Mouse (Mus musculus): ENCODE measurements at regions not wholly inside any gene's neighbourhood (a gene's known extent, or its start where the extent isn't known, plus 50 kb on each side); places are given as distances from the start of the nearest gene placed in this dataset.

DNA sequence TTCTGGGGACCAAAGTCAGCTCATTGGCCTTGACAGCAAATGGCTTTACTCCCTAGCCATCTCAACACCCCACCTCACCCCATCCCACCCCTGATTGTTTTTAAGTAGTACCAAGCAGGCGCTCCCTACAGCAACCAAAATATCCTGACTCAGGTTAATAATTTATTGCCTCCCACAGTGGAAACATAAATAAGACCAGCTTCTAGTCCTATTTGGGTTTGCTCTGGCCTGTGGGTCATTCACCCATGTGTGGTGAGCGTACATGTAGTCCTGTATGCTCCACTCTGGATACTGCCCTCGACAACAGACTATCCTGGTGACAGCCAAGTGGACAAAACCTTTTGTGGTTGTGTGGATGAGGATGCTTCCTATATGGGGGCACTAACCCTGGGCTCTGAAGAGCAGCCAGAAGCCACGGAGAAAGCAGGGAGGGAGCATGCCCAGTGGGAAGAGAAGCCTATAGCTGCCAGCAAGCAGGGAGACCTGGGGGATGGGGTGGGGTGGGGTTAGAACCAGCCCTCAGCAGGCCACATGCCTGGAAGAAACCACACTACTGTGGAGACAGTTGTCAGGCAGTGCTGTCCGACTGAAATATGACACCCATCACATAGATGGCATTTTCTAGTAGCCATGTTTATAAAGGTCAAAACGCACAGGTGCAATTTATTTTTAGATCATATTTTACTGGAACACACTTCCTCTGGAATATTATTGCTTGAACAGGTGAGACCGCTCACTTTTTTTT, 141.1 kb upstream of the Irf2bp2 start:
- intact Hi-C loops (cut with DNase I), result loop anchor here (5.0 kb wide), 1 partner anchor 172 kb away; no protein-coding TSS in a partner anchor
- no peak for DNase-seq (ENCODE audit: low spot score in 2 of 2)

DNA sequence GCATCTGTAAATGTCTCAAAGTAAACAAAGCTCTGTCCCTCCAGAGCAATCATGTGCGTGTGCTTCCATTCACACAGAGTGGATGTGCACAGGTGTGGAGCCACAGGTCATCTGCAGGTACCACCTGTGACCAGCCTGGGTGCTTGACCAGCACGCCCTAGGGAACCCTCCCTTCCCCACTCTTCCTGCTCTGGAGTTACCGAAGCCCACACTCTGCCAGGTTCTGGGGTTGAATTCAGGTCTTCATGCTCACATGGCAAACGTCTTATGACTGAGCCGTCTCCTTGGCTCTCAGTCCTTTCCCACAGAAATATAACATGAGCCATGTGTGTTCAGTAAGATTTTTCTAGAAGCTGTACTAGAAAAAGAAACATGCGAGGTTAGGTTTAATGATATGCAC, 140.0 kb upstream of the Irf2bp2 start:
- intact Hi-C loops (cut with DNase I), result no loop called here
- no peak for DNase-seq (ENCODE audit: low spot score in 2 of 2)

DNA sequence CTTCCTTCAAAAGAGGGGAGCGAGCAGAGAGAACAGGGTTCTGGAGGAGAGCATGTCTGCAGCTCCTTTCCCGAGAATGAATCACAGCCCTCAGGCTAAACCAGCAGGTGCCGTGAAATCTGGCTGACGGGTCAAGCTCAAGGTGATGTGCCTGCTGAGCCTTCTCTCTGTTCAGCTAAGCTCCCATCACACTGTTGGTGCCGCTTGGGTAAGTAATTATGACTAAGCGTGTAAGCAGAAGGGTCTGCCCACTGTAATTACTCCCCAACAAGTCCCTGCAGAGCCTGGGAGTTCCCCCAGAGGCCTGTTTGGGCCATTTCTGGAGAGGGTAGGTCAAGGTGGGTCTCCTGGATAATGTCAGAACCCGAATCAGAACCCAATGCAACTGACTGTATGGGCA, 139.5 kb upstream of the Irf2bp2 start:
- intact Hi-C loops (cut with DNase I), result no loop called here
- peak in 1 of 2 experiments; percentile 12 for DNase-seq (ENCODE audit: low spot score in 2 of 2)

DNA sequence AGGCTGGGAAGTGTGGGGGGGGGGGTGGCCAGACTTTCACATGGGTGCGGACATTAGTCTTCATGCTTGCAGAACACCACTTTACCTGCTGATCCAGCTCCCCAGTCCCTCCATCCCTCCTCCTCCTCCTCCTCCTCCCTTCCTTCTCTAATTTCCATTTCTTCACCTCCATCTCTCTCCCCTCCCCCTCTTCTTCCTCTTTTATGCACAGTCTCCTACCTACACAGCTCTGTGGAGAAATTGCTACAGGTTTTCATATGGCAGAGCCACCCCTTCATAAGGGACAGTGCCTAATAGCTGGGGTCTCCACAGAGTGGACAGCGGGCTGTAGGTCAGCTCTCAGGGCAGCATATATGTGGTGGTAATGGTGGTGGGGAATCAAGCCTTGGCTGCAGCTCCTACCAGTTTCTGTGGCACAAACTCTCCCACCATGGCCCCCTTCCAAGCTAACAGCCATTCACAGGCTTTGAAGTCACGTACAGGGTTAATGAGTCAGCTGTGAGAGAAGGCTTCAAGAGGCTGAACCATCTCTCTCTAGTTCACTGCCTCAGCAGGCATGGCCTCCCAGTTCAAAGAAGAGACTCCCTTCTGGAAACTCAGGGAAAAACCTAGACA, 136.3 kb upstream of the Irf2bp2 start:
- no peak for DNase-seq (ENCODE audit: low spot score in 2 of 2)
- intact Hi-C loops (cut with DNase I), result no loop called here

DNA sequence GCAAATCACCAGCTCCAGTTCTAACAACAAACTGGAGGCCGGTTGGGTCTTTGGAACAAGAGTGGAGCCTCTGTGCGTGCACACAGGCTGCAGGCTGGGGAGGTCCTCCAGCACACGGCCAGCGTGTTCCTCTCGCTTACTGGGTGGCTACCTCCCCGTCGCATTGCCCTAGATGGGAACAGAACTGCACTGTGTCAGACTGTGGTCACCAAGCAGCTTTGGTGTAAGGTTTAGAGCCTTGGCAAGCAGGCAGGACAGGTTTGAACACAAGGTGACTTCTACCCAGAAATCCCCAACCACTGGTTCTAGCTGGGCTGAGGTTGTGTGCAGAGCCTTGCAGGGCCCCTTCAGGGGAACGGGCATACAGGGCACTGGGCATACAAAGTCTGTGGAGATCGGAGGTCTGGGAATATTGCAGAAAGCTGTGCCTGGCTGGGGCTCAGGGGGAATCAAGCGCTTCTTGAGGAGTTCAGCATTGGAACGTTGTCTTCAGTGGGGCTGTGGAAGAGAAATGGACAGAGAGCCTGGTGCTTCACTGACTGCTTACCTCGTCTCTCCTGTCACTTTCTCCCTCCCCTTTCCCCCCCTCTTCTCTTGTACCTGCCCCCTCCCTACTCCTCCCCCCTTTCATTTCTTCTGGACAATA, 135.3 kb upstream of the Irf2bp2 start:
- intact Hi-C loops (cut with DNase I), result no loop called here

DNA sequence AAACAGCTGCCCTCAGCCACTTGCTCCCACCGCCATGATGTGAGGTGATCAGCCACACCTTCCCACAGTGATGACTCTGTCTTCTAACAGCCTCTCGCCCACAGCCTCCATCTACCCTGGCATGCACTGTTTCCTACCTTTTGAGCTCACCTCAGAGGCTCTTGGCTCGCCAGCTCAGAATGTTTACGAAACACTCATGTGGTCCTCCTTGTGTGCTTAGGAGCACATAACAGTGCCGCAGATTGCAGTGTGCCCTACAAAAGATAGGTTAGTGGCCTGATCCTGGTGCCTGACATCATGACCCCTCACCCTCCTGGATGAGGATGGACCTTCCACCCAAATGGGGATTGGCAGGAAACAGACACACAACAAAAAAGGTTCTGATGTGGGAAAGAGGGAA, 134.3 kb upstream of the Irf2bp2 start:
- intact Hi-C loops (cut with DNase I), result no loop called here
- DNase-seq (ENCODE audit: low spot score in 2 of 2), result no peak

More for the DNA sequence above, 135.3 kb upstream of the Irf2bp2 start:
- DNase-seq (ENCODE audit: low spot score in 2 of 2), result no peak

DNA sequence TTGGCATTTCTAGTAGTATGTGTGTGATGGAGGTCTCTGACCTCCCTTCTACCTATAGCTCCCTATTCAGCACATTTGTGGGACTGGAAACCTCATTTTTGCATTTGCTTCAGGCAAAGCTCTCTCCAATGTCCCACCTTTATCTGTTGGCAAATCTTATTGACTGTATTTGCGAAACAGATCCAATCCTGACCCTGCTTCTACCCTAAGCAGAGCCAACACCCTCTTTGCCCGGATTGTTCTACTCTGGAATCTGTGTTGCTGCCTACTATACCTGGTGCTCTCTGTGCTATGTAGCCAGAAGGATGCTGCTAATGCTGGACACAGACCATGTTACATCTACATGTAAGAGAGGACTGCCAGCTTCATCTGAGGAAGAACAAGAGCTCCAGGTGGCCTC, 133.3 kb upstream of the Irf2bp2 start:
- intact Hi-C loops (cut with DNase I), result no loop called here
- DNase-seq (ENCODE audit: low spot score in 2 of 2), result no peak

DNA sequence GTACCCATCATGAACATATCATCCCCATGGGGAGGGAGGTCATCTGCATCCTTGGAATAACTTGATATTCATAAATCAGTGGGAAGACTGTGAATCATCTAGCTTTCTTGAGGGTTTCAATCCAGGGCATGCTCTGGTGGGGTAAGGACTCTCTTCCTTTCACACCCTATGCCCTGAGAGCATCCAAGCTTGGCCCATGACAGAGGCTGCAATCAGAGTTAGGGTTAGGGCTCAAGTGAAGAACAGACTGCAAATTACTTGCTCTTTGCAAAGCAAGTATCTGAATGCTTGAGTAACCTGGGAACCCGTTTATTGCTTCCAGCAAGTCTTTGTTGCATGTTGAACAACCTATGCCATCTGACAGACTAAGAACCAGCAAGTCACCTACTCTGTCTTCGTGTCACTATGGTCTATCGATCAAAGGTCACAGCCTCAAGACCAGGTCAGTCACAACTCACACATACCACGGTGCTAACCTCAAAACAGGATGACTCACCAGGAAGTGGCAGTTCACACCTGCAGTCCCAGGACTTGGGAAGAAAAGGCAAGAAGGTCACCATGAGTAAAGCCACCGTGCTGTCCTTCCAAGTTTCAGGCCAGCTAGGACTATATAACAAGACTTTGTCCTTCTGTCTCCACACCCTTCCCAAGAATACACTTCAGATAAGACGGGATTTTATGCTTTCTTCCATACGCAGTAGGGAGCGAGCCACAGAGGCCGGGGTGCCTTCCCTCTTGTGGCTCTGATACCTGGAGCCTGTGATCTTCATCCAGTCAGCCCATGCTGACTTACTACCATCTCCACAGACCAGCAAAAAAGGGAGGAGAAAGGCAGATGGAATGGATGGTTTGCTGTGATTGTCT, 129.7 kb upstream of the Irf2bp2 start:
- intact Hi-C loops (cut with DNase I), result no loop called here
- DNase-seq (ENCODE audit: low spot score in 2 of 2), result no peak

DNA sequence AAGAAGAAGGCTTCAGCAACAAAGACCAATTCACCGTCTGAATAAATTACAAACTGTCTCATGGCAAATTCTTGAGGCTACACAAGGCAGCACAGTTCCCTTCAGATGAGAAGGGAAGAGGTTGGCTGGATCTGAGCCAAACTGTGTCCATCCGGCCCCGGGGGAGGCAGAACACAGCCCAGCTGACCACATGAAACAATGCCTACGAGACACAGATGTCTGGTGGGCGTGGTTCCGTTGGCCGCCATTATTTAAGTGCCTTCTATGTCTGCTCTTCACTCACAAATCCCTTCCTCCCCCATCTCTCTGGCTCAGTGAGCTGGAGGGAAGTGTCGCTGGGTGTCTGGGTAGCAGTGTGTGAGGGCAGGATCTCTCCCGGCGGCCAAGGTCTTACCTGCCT, 127.8 kb upstream of the Irf2bp2 start:
- intact Hi-C loops (cut with DNase I), result no loop called here
- peak; percentile 24 to 56 for DNase-seq (ENCODE audit: low spot score in 2 of 2)

DNA sequence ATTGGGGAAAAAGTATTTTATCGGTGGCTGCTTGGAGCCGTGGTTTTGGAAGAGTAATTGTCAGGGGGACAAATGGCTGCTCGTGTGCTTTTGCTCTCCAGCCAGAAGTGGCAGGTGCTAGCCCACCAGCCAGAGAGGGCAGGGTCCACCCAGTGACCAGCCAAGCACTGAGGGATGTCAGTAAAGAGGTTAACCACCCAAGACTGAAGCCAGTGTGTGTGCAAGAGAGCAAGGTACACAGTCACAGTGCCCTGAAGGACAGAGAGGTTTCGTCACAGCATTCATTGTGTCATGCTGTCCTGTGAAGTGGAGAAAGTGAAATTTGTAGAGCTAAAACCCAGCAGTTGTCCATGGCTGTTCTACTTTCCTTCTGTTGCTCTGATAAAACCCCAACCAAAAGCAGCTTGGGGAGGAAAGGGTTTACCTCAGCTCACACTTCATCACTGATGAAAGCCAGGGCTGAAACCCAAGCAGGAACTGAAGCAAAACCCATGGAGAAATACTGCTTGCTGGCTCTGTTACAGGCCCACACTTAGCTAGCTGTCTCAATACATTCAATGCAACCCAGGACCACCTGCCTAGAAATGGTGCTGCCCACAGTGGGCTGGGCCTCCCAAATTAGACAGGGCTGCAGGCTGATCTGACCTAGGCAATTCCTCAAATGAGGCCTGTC, 126.8 kb upstream of the Irf2bp2 start:
- no peak for DNase-seq (ENCODE audit: low spot score in 2 of 2)
- intact Hi-C loops (cut with DNase I), result no loop called here

DNA sequence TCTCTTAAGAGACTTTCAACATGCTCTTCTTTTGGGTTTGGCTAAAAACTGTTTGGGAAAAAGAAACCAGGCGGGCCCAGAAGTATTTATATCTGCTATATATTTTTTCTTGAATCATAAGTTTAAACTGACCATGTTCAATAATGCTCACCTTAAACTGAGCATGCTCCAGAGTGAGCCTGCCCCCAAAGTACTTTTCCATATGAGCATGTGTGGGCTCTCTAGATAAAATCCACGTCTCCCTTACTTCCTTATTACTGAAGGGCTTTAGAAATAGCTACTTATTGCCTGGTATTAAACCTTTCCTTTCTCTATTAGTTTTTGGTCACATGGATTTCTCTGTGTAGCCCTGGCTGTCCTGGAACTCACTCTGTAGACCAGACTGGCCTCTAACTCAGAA, 126.0 kb upstream of the Irf2bp2 start:
- intact Hi-C loops (cut with DNase I), result no loop called here
- DNase-seq (ENCODE audit: low spot score in 2 of 2), result no peak

DNA sequence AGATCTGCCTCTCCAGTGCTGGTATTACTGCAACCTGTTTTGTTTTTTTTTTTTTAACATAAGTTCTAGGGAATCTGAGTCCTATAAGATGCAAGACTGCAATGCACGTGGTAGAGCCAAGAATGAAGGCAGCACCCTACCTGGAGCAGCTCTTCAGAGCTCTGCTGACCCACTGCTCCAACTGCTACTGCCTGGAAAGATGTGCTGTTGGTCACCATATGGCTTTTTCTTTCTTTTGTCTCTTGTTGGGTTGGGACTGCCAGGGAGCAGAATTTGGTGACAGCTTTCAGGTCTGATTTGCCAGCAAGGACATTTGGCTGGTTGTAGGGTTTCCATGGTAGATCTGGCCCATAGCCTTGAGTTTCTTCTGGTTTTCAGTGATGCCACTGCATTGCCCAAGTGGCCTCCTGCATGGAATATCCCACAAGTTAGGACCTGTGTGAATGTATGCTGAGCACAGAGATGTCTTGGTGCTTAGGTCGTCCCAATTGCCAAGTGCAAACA, 123.9 kb upstream of the Irf2bp2 start:
- no peak for DNase-seq (ENCODE audit: low spot score in 2 of 2)
- intact Hi-C loops (cut with DNase I), result no loop called here

DNA sequence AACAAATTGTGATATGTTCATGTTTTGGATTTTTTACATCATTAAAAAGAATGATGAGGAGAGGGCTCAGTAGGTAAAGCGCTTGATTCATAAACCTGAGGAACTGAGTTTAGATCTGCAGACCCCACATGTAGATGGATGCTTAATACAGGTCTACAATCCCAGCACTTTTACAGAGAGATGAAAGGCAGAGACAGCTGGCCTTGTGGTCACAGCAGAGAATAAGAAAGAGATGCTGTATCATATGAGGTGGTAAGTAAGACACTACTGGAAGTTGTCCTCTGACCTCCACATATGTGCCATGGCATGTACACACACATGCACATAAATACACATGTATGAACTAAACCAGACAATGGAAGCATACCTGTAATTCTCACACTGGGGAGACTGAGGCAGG, 121.9 kb upstream of the Irf2bp2 start:
- DNase-seq (ENCODE audit: low spot score in 2 of 2), result no peak
- intact Hi-C loops (cut with DNase I), result no loop called here

DNA sequence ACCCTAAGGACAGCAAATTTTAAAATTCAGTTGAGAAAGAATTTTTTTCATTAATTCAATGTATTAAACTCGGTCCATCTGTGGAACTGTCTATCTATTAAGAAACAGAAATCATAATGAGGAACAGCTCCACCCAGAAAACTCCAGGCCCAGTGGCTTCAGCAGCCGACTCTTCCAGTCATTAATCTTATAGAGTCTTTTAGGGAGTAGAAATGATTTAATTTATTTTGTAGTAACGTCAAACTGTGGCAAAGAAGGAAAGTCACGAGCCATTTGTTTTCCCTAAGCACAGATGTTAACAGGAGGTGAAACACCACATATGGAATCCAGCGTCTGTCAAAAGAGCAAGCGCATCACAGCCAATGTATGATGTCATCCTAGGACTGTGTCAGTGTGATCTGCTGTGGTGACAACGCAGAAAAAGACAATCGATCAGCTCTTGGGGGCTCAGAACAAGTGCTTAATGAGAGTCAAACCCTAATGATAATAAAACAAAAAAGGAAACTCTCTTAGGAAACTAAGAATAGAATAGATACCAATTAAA, 119.9 kb upstream of the Irf2bp2 start:
- intact Hi-C loops (cut with DNase I), result no loop called here

DNA sequence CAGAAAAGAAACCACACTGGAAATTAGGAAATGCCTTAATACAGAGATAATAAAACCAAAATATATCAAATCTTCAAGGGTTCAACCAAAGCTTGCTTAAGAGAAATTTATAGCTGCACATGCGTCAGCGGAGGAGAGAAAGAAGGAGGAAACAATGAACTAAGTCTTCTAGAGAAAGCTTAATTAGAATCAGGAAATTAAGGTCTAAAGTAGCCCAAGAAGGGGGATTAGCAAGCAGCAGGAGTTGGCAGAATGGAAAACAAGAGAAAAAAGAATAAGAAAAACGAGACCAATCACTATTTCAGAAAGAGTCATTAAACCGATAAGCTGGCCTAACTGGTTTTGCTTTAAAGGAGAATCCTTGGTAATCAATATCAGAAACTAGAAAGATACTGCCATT, 119.4 kb upstream of the Irf2bp2 start:
- no peak for DNase-seq (ENCODE audit: low spot score in 2 of 2)
- intact Hi-C loops (cut with DNase I), result no loop called here

More for the DNA sequence above, 119.9 kb upstream of the Irf2bp2 start:
- DNase-seq (ENCODE audit: low spot score in 2 of 2), result no peak

DNA sequence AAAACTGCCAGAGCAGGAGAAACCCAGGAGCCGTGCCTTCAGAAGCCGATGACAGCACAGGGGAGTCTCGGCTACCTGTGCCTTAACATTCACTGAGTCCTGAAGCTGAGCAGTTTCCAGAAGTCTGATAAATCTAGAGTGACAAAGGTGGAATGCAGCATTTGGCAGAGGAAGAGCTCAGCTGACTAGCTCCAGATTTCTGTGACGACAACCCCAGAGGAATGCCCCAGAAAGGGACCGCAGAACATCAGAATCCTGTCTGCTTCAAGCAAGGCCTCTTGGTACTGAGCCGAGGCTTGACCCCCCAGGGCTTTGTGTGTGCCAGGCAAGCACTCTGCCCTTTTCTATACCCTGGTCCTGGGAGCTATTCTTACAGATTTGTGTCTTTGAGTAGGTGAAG, 119.0 kb upstream of the Irf2bp2 start:
- intact Hi-C loops (cut with DNase I), result no loop called here
- DNase-seq (ENCODE audit: low spot score in 2 of 2), result no peak

DNA sequence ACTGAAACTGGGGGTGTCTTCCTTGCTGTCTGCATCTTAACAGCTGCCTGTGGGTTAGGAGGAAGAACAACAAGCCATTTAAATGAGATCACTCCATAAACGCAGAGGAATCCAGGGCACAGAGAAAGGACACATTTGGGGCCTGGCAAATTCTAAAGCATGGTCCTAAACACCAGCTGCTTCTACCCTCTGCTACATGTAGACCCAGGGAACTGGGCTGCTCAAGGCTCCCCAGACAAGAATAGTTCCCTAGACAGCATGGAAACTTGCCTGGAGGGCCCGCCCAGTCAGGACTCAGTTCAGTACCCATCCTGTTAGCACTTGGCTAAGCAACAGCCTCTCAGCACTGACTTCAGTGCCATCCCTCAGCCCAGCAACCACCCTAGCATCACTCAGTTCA, 115.2 kb upstream of the Irf2bp2 start:
- DNase-seq (ENCODE audit: low spot score in 2 of 2), result no peak
- intact Hi-C loops (cut with DNase I), result no loop called here

DNA sequence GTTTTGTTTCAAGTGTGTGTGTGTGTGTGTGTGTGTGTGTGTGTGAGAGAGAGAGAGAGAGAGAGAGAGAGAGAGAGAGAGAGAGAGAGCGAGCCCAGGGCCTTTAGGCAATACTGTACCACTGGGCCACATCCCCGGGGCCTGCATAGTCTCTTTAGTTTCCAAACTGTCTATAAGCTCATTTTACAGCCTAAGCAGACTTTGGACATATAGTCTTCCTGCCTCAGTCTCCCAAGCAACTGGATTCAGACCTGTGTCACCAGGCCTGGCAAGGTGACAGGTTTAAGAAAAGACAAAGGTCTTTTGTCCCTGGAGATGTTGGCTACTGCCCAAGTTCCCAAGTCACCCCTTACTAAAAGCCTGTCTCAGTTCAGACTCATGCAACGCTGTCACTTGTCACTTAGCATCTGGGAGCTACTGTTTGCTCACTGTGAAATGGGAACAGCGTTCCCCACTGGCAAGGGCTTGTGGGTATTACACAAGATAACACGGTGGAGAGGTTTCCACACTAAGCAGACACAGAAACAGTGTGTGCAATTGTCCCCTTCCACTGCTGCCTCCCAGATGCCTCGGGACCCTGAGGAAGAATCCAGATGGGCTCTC, 113.6 kb upstream of the Irf2bp2 start:
- intact Hi-C loops (cut with DNase I), result no loop called here
- DNase-seq (ENCODE audit: low spot score in 2 of 2), result no peak

DNA sequence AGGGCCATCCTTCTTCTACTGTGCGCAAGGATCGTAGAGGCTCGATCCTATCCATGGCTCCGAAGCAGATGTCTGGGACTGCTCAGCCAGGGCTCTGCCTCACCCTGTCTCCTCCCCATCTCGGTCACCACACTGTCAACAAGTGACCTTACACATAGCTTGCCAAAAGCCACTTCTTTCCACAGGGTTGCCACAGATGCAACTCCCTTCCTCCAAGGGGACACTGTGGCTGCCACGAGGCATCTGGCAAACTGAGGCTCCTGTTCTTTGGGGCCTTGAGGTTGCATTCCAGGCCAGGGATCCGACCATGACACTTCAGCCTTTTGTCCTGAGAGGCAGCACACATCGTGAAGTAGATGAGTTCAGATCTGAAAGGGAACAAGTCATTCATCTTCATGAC, 112.5 kb upstream of the Irf2bp2 start:
- no peak for DNase-seq (ENCODE audit: low spot score in 2 of 2)
- intact Hi-C loops (cut with DNase I), result no loop called here

All from left cerebral cortex, postnatal 25 days (tissue).